8 mouse cellular contexts compared by ENCODE assay signal in genomic region chr2:103743988-103744387, GRCm38 (mm10). TPM values are rescaled to one million over a fixed set of nuclear protein-coding genes. Genes with fewer than 3 reads are reported as not detected.
DNase-seq lines count a peak whose midpoint lies in the region; ATAC-seq and TF ChIP-seq lines count a peak whose summit lies in the region.

No protein-coding gene starts in this region.

- H3K27me3 ChIP-seq in embryonic facial prominence, embryonic 14.5 days (replicated peaks; ENCODE audit: control insufficient read depth, insufficient read depth, low read length): no peaks in the 10 kb centered on the region
- no peaks in the 10 kb centered on the region for H3K27me3 ChIP-seq in liver, embryonic 14.5 days (ENCODE audit: control insufficient read depth, insufficient read depth, low read length)

- peak; percentile 57 to 83 for DNase-seq in adrenal gland, adult (ENCODE audit: inconsistent age in 2 of 2, low spot score in 1 of 2)
- DNase-seq in adrenal gland, adult 8-10 months: no peak
- DNase-seq in CD4-positive helper T cell, adult 2 months (ENCODE audit: low read depth, low spot score): peak; percentile 72
- DNase-seq in embryonic facial prominence, embryonic 14.5 days (ENCODE audit: low spot score): peak; percentile 48
- DNase-seq in liver, embryonic 14.5 days (ENCODE audit: low read depth in 3 of 3, low spot score in 3 of 3): peak in 2 of 3 experiments; percentile 20 to 26
- DNase-seq in retina, postnatal 1 day: peak; percentile 74

- WGBS in embryonic facial prominence, embryonic 14.5 days: 82% methylated on average over 7 of the region's 7 CpGs
- 78% methylated on average over 7 of the region's 7 CpGs for WGBS in liver, embryonic 14.5 days (ENCODE audit: insufficient replicate concordance)

- H3K9ac ChIP-seq in embryonic facial prominence, embryonic 14.5 days (ENCODE audit: low read depth, low read length): no peak overlapping the region
- H3K9ac ChIP-seq in liver, embryonic 14.5 days (replicated peaks): no peak overlapping the region

- H3K9me3 ChIP-seq in embryonic facial prominence, embryonic 14.5 days (ENCODE audit: control insufficient read depth, low read length): no peaks in the 10 kb centered on the region
- H3K9me3 ChIP-seq in liver, embryonic 14.5 days (ENCODE audit: control insufficient read depth, low read length): no peaks in the 10 kb centered on the region

- H3K4me2 ChIP-seq in embryonic facial prominence, embryonic 14.5 days (ENCODE audit: low read depth, low read length): no peak overlapping the region
- H3K4me2 ChIP-seq in liver, embryonic 14.5 days (ENCODE audit: low read depth): no peak overlapping the region

- no peak for TF ChIP-seq POLR2A in bone marrow macrophage, adult 2 months (IDR thresholded peaks at IDR 0.05; ENCODE audit: borderline replicate concordance, low read depth, low read length)

- TF ChIP-seq CTCF in bone marrow macrophage, adult 2 months (IDR thresholded peaks at IDR 0.05; ENCODE audit: low read depth, low read length): peak; percentile 70
- TF ChIP-seq CTCF in liver, embryonic 14.5 days (IDR thresholded peaks at IDR 0.05; ENCODE audit: low read depth): peak; percentile 88

- peaks cover 64% of the 10 kb centered on the region for H3K36me3 ChIP-seq in embryonic facial prominence, embryonic 14.5 days (ENCODE audit: control insufficient read depth, insufficient read depth, low read length)
- H3K36me3 ChIP-seq in liver, embryonic 14.5 days (replicated peaks; ENCODE audit: control insufficient read depth, insufficient read depth, low read depth): peaks cover 24% of the 10 kb centered on the region

- ATAC-seq in embryonic facial prominence, embryonic 14.5 days (ENCODE audit: low read depth): no peak
- ATAC-seq in inflammation-experienced regulatory T-cells, adult 6 months: peak; percentile 86
- ATAC-seq in liver, embryonic 14.5 days (ENCODE audit: insufficient read depth): no peak

- no peak overlapping the region for H3K4me3 ChIP-seq in bone marrow macrophage, adult 2 months (ENCODE audit: insufficient read depth, low read length)
- H3K4me3 ChIP-seq in embryonic facial prominence, embryonic 14.5 days (ENCODE audit: low read depth, low read length): no peak overlapping the region
- H3K4me3 ChIP-seq in liver, embryonic 14.5 days (ENCODE audit: insufficient read depth in 1 of 2, low read depth in 2 of 2, low read length in 2 of 2): no peak overlapping the region

- H3K4me1 ChIP-seq in bone marrow macrophage, adult 2 months (ENCODE audit: control insufficient read depth, insufficient read depth, low read length): peaks cover 3% of the 10 kb centered on the region; the same call in 1 of the 2 replicates
- H3K4me1 ChIP-seq in embryonic facial prominence, embryonic 14.5 days (ENCODE audit: control insufficient read depth, insufficient read depth, low read length): no peaks in the 10 kb centered on the region
- no peaks in the 10 kb centered on the region for H3K4me1 ChIP-seq in liver, embryonic 14.5 days (replicated peaks; ENCODE audit: control insufficient read depth in 2 of 2, insufficient read depth in 2 of 2, low read length in 1 of 2)

- TF ChIP-seq EP300 in liver, embryonic 14.5 days (IDR thresholded peaks at IDR 0.05; ENCODE audit: low read depth): no peak

- H3K27ac ChIP-seq in bone marrow macrophage, adult 2 months (ENCODE audit: insufficient read depth, low read depth, low read length): no peak overlapping the region
- H3K27ac ChIP-seq in embryonic facial prominence, embryonic 14.5 days (replicated peaks; ENCODE audit: low read depth, low read length): no peak overlapping the region
- no peak overlapping the region for H3K27ac ChIP-seq in liver, embryonic 14.5 days

RNA-seq across cellular contexts. Expression of gene Nat10, which starts 17.1 kb away (rescaled TPM):
- 10 to 100 TPM; 33.8 to 61.8 (median 48.4) TPM for total RNA-seq in adrenal gland, adult 8-10 months (2022)
- polyA plus RNA-seq in bone marrow macrophage, adult 2 months (2012; ENCODE audit: insufficient read depth, insufficient read length, missing spikeins): 8.7 and 12.0 TPM in 2 replicates
- polyA plus RNA-seq in embryonic facial prominence, embryonic 14.5 days (2014; fragmentation: Nextera tagmentation; extraction: Ambion mirVana): 21.9 and 22.5 TPM in 2 replicates
- 10 to 100 TPM; 27.3 to 32.2 (median 29.9) TPM for polyA plus RNA-seq in inflammation-experienced regulatory T-cells, adult 6 months (2017; shearing (Covaris generic))
- polyA plus RNA-seq in liver, embryonic 14.5 days (2012; rRNA removed): 20.5 and 21.7 TPM in 2 replicates
- polyA plus RNA-seq in liver, embryonic 14.5 days (2014; fragmentation: Nextera tagmentation; extraction: Ambion mirVana): 9.1 and 12.9 TPM in 2 replicates

RNA-seq across cellular contexts. Expression of gene Caprin1, which starts 53.5 kb away (rescaled TPM):
- total RNA-seq in adrenal gland, adult 8-10 months (2022): 100 to 1,000 TPM; 345 to 413 (median 410) TPM
- polyA plus RNA-seq in bone marrow macrophage, adult 2 months (2012; ENCODE audit: insufficient read depth, insufficient read length, missing spikeins): 183 and 206 TPM in 2 replicates
- 300 and 335 TPM in 2 replicates for polyA plus RNA-seq in embryonic facial prominence, embryonic 14.5 days (2014; fragmentation: Nextera tagmentation; extraction: Ambion mirVana)
- polyA plus RNA-seq in inflammation-experienced regulatory T-cells, adult 6 months (2017; shearing (Covaris generic)): 100 to 1,000 TPM in 1 of 3 experiments, 10 to 100 TPM in 2; 79.8 to 102 (median 98.3) TPM
- polyA plus RNA-seq in liver, embryonic 14.5 days (2012; rRNA removed): 53.8 and 71.3 TPM in 2 replicates
- 118 and 134 TPM in 2 replicates for polyA plus RNA-seq in liver, embryonic 14.5 days (2014; fragmentation: Nextera tagmentation; extraction: Ambion mirVana)
